Mouse (Mus musculus) lung, postnatal 14 days (tissue): ENCODE measurements around the gene Smim9.

Experiments
- DNase-seq: peaks from one replicate; pipeline ENCODE4 v3.0.0; 2021

Smim9 gene

DNA sequence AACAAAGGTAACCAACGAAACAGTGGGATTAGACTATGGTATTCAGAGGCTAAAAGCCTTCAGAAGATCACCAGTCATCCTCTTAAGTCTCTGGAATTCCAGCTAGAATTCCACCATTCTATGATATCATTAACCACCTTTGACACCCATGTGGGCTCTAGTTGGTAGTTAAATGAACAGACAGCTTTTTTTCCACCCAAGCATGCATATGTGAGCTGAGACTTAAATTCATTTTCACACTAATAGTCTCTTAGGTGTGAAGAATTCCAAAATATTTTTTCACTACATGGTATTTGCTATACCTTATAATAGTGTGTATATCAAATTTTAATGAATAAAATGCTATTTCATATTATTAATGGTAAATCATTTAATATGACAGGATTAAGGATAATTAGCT is at the start of gene Smim9:
TSS of gene Smim9 (minus strand) at position 101 of the 400 bp plus-strand sequence.
- DNase-seq: no peak

DNA sequence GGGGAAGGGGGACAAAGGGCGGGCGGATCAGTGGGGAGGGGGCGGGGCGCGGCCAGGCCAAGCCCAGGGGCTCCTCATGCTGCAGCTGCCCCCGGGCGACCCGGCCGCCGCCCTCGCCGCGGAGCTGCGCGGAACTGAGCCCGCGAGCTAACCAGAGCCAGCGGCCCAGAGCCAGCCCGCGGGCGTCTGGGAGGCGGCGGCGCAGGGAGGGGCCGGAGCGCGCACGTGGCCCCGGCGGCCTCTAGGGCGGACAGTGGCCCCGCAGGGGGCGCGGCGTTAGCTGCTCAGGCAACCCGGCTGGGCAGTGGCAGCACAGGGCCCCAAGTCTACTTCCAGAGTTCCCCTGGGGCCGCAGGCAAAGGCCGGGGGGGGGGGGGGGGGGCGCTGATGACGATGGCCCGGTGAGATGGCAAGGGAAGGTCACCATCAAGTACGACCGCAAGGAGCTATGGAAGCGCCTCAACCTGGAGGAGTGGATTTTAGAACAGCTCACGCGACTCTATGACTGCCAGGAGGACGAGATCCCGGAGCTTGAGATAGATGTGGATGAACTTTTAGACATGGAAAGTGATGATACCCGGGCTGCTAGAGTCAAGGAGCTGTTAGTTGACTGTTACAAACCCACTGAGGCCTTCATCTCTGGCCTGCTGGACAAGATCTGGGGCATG is 7.9 kb downstream of the Smim9 start:
- peak; percentile 19 for DNase-seq

DNA sequence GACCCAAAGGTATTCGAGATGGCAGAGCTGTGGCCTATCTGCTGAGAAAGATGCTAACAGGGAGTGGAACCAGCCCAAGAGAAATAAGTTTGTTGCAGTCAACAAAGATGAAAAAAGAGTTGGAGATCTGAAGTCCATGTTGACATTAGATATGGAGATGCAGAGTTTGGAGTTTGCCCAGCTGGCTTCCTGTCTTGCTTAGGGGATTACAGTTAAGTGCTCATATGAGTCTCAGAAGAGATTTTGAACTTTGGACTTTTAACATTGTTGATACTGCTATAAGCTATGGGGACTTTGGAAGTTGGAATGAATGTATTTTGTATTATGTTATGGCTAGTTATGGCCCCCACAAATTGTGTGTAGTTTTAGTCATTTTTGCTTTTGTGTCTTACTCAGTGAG is 11.3 kb downstream of the Smim9 start:
- DNase-seq: no peak

DNA sequence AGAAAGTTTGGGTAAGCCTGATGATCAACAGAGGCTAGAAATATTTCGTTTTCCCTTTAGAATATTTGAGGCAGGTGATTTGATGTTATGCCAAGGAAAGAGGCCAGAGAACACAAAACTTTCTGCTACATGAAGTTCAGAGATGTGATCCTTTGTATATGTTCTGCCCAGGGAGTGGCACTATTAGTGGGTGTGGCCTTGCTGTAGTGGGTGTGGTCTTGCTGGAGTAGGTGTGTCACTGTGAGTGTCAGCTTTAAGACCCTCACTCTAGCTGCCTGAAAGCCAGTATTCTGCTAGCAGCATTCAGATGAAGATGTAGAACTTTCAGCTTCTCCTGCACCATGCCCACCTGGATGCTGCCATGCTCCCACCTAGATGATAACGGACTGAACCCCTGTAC is 13.3 kb downstream of the Smim9 start:
- DNase-seq: no peak

DNA sequence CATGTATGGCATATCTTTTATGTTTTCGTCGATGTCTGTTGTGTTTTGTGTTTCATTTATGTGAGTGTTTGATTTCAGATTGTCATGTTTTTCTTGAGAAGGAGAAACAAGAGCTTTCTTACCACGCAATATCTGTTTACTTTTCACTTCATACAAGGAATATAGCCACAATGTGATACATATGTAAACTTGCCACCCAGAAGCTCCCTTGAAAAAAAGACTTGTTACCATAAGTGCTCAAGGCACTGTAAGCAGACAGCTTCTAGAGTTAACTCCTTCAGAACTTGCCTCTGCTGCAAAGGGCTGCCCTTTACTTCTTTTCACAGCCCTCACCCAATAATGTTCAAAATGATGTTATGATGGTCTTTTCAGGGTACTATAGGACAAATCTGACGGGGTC is 15.2 kb downstream of the Smim9 start:
- no peak for DNase-seq

DNA sequence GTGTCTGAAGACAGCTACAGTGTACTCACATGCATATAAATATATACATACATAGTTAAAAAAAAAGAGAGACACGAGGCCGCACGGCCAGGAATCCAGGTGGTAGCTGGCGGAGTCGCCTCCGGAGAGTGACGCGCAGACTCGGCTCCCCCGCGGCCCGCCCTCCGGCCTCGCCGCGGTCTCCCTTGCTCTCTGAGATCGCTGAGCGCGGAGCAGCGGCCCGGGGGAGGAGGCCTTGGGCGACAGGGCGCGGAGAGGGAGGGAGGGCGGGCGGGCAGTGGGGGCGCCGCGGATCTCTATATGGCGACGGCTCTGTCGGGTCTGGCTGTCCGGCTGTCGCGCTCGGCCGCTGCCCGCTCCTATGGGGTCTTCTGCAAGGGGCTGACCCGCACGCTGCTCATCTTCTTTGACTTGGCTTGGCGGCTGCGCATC is 20.4 kb downstream of the Smim9 start:
- peak; percentile 3 for DNase-seq

DNA sequence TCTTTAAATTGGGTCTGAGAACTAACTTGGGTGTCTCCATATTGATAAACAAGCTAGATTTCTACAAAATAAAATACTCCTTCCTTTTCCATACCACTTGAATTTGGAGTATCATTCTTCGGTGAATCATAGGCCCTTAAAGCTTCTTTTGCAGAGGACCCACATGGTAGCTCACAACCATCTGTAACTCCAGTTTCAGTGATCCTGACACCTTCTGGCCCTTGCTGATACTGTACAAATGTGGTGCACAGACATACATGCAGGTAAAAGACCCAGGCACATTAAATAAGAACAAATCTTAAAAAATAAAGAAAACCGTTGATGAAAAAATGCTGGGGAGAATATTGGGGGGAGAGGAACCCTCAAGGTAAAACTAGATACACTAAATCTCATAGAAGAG is 25.4 kb downstream of the Smim9 start:
- no peak for DNase-seq

DNA sequence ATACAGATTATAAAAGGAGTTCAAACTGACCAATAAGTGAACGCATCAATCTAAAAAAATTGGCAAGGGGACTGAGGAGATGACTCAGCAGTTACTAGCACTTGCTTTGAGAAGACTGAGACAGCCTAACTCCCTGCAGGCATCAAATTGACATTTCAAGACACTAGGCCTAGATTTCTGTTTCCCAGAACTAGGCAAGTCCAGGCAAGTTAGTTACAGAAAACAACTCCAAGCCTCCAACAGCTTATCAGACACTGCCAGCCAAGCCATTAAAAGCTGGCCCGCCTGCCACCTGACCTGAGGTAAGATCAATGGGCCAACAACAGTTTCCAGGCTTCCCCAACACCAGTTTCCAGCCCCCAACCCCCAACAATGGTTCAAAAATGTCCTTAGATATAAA is 25.8 kb downstream of the Smim9 start:
- DNase-seq: no peak

DNA sequence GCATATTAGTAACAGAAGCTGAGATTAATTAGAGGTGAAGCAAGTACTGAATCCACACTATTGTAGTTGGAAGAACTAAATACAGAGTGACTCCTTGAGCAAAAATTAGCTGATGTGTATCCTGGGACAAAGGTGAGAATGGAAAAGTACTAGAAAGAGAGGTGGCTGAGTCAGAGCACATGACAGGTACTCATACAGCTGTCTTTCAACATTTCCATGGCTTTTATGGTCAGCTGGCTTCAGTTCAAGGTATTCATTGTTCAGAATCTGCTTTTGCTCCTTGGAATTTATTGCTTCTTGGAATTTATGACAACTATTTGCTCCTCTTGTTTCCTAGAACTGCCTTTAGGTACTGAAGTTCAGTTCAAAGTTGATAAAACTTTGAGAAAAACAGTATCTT is 26.6 kb downstream of the Smim9 start:
- DNase-seq: no peak

DNA sequence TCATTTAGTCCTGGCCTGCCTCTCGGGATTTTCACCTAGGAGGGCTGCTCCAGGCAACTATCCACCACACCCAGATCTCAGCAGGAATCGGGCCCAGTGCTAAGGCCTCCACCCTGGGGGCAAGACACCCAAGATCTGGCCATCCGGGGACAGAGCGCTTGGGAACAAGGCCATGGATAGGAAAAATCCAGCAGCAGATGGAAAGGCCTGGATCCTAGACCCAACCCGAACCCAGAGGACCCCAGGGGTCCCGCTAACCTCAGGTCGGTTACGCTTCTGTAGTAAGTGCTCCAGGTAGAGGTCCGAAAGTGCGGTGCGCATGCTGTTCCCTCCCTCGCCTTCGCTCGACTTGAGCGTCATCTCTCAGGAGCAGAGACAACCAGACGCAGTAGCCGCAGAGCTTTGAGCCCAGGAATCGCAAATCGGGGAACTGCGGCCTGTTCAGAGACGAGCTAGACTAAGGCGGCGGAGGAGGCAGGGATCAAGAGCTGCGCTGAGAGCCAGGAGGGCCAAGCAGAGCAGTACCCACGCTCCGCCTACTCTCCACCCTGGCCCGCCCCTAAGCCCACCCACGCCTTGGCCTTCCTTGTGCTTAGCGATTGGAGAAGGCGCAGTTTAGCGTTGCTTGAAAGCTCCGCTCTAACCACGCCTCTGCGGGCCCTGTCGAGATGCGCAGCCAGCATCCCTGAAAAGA is 33.0 kb downstream of the Smim9 start, which contains the start of gene Mpp1:
TSS of gene Mpp1 (minus strand) at position 550 of the 694 bp plus-strand sequence.
- peak; percentile 81 for DNase-seq

DNA sequence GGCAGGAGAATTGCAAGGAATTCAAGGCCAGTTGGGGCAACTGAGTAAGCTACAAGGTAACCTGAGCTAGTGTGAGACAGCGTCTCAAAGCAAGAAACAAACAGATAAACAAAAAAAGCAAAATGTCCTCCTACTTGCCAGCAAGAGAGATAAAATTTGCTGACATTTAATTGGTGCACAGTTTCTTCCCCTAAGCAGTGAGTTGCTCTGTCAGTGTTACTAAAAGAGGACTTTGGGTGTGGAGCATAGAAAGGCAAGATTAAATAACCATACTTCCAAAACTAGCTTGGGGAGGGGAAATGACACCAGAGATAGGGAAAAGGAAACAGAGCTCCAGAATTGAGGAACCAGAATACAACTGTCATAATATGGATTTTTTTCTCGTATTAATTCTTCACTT is 34.1 kb downstream of the Smim9 start:
- no peak for DNase-seq

DNA sequence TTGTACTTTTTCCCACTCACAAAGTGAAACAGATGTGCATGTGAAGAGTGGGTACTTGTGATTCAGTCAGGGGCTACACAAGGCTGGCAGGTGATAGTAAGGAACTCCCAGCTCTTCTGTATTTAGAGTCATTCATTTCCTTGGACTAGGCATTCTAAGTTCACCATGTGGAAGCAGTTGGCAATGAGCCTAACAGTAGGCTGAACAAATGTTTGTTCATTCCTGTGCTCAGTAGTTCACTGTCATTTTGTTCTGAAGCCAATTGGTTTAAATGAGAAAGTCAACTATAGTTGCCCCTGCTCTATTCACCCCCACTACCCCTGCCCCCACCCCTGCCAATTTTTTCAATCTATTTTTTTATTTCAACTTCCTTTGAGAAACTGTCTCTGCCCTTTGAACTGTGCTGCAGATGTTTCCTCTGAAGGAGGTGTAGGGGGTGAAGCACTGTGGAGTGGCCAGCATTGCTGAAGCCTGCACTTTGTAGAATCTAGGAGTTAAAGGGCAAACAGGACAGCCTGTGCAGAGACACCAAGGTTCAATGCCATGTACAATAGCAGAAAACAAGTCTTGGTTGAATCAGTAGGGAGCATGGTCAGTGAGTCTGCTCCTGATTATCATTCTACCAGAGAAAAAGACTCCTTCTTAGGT is 35.1 kb downstream of the Smim9 start:
- DNase-seq: peak; percentile 4

DNA sequence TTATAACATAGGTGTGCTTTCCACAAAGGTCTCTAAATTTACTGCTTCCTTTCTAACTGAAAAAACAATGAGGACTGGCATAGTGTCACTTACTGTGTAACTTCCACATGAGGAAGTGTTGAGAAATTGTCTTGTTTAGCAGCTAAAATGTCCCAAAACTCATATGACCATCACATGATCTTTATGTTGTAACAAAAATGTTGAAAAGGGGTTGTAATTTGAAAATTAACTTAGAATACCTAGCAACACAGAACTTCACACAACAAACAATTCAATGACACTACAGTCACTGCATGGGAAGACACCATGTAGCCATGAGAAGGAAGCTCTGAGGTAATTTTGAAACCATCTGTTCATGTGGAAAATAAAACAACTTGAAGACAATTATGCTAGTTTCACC is 36.7 kb downstream of the Smim9 start:
- no peak for DNase-seq

DNA sequence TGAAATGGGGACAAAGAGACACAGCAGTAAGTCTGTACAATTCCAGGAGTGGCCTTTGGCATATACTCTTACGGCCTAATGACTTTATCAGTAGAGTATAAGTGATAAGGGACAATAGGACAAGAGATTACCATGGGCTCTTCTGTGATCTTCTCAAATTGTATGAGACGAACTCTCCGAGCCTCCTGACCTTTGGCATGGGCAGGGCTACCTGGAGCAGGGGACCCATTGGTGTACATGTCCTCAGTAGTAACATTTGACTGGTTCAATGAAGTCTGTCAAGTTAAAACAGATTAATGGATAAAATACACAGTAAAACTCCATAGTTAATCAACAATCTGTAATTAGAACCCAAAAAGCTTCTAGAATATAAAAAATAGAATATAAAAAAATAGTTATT is 38.0 kb downstream of the Smim9 start:
- no peak for DNase-seq

DNA sequence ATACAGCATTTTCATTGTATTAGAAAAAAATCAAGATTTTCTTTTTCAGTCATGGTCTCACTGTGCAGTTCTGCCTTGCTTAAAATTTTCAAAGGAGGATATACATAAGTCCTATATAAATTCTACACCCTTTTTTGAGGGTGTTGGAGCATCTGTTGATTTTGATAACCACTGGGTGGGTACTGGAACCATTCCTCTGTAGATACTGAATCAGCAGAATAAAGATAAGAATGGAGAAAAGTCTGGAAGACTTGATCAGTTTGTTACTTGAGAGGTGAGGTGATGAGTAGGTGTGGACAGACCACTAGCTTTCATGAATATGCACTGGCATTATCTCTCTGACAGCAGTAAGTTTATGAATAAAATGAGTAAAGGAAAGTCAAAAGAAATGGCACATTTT is 48.0 kb downstream of the Smim9 start:
- DNase-seq: no peak

DNA sequence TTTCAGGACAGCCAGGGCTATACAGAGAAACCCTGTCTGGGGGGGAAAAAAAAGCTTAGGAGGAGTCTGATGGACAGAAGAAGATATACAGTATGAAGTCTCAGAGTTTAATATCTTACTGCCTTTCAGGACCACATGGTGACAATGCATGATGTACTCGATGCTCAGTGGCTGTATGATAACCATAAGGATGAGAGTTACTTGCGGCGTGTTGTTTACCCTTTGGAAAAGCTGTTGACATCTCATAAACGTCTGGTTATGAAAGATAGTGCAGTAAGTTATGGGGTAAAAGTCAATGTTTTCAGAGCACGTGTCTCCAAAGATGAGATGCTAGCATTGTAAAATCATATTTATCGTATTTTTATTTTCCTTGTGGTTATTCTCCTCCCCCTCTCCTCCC is 61.3 kb downstream of the Smim9 start:
- DNase-seq: no peak

DNA sequence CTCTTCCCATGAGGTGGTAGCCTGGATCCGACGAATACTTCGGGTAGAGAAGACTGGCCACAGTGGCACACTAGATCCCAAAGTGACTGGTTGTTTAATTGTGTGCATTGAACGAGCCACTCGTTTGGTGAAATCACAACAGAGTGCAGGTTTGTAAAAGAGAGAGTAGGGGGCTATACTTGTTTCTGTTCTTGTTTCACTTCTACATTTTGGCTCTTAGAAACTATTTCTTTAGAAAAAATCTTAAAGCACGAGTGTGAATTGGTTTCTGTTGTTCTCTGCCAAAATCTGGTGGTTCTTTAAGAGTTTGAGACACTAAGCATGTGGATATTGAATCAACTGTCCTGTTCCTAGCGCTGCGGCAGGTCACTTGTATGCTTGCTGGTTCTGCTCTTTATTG is 64.8 kb downstream of the Smim9 start:
- no peak for DNase-seq

DNA sequence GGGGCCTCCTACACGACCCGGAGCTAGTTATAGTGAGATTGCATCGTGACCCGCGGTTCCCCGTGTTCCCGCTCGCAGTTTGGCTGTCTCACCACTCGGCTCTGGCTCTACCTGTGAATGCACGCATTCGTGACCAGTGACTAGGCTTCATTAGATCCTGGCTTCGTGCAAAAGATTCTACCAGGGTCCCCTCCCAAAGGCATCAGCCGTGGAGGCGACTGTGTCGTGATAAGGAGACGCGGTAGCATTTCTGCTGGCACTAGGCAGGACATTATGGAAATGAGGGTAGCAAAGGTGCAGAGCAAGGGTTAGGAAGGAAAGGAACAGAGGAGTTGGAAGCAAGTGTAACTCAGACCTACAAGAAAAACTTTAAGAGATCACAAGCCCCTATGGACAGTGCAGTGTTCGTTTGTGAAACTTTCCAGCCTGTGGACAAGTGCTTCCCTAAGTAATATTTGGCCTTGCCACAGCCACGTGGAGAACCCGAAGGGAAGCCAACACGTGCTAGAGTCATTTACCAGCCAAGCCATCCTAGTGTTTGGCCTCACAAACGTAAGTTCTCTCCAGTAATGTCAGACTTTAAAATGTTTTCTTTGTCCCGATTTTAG is 67.3 kb downstream of the Smim9 start:
- no peak for DNase-seq
